Mouse (Mus musculus) forebrain, postnatal 0 days (tissue): ENCODE results near the gene Cgnl1. TPM values are rescaled to one million over a fixed set of nuclear protein-coding genes. Genes with fewer than 3 reads are reported as not detected.

Source experiments
- ATAC-seq: fragments of 200-750 bp; cut with Nextera tagmentation; 2 replicates; pipeline ENCODE4 v1.8.0; 2017; ENCODE audit warnings: mild to moderate bottlenecking, moderate library complexity
- DNase-seq: peaks from one replicate; pipeline ENCODE4 v3.0.0-alpha.2; 2015
- H3K27ac ChIP-seq: fragments of 300-500 bp; sonication (generic); 2 replicates; pipeline ENCODE4 v1.5.1; 2014; ENCODE audit warnings: low read depth, mild to moderate bottlenecking, antibody characterized with exemption, low read length, moderate library complexity, mixed read lengths
- H3K27me3 ChIP-seq: fragments of 300-500 bp; sonication (generic); 2 replicates; pipeline ENCODE4 v1.6.1; 2014; ENCODE audit warnings: mild to moderate bottlenecking, low read length, mixed read lengths; ENCODE audit not compliant: insufficient read depth
- H3K36me3 ChIP-seq: fragments of 300-500 bp; sonication (generic); 2 replicates; pipeline ENCODE4 v1.6.1; 2014; ENCODE audit warnings: mild to moderate bottlenecking, moderate library complexity; ENCODE audit not compliant: insufficient read depth
- H3K4me1 ChIP-seq: fragments of 300-500 bp; sonication (generic); 2 replicates; pipeline ENCODE4 v1.6.1; 2014; ENCODE audit warnings: antibody characterized with exemption; ENCODE audit not compliant: insufficient read depth
- H3K4me2 ChIP-seq: fragments of 300-500 bp; sonication (generic); 2 replicates; pipeline ENCODE4 v1.6.1; 2014; ENCODE audit warnings: low read depth, mild to moderate bottlenecking, moderate library complexity
- H3K4me3 ChIP-seq: fragments of 300-500 bp; sonication (generic); 2 replicates; pipeline ENCODE4 v1.5.1; 2014; ENCODE audit warnings: low read depth, low read length, mixed read lengths
- H3K9ac ChIP-seq: fragments of 300-500 bp; sonication (generic); 2 replicates; pipeline ENCODE4 v1.6.1; 2014; ENCODE audit warnings: mild to moderate bottlenecking
- H3K9me3 ChIP-seq: fragments of 300-500 bp; sonication (generic); 2 replicates; pipeline ENCODE4 v1.6.1; 2016; ENCODE audit warnings: low read length
- CTCF ChIP-seq: sonication (generic); IDR thresholded peaks from 2 replicates; pipeline ENCODE4 v1.5.1; 2016; ENCODE audit warnings: antibody characterized with exemption, control low read depth, low read depth
- WGBS: fragments of 180-500 bp; shearing (Covaris S2); extraction: QIAGEN DNeasy Blood & Tissue Kit; methylation state at CpG from one replicate; pipeline ENCODE4 v1.1.7; 2014; 5-methylcytosine and 5-hydroxymethylcytosine counted together
- polyA plus RNA-seq: library from polyadenylated mRNA; unstranded; fragments of >200 nt; fragmentation: Nextera tagmentation; extraction: Ambion mirVana; gene quantifications from 2 replicates; pipeline ENCODE4 v1.2.1, GENCODE M21; 2015
- total RNA-seq: library from RNA; depleted of rRNA; stranded (reverse); fragments of >200 nt; gene quantifications from 2 replicates; pipeline ENCODE4 v1.2.3, GENCODE M21; 2014

Cgnl1 gene
- total and polyA plus RNA-seq, 2 experiments from 2014 or later = 5.0 to 8.5 TPM

GRCm38 (mm10) chr9:71799598-71799997, 28.2 kb upstream of the Cgnl1 start:
- H3K4me3 ChIP-seq = no peak overlapping the region
- ATAC-seq (no peak), DNase-seq (no peak)
- no peaks in the 10 kb centered on the region for H3K9me3 ChIP-seq
- no peak overlapping the region for H3K27ac ChIP-seq
- H3K4me2 ChIP-seq = no peak overlapping the region
- TF ChIP-seq CTCF = no peak
- H3K27me3 ChIP-seq = no peaks in the 10 kb centered on the region
- WGBS = 78% methylated on average over 5 of the region's 5 CpGs
- H3K4me1 ChIP-seq = no peaks in the 10 kb centered on the region
- no peaks in the 10 kb centered on the region for H3K36me3 ChIP-seq
- no peak overlapping the region for H3K9ac ChIP-seq

DNA sequence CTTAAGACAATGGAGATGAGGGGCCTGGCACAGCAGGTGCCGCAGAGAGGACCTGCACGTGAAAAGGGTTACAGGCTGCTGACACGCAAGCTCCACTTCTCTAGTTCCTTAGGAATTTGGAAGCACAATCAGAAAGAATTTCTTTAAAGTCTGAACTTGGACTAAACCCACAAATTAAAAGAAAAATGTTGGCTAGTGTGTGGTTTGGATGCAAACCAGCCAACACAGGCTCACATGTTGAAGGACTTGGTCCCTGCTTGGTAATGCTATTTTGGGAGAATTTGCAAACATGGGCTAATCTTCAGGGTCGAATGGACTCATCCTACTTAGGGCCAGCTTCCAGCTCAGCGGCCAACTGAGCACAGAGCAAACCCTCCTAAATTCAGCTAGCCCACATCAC, 26.8 kb upstream of the Cgnl1 start:
- no peak for TF ChIP-seq CTCF
- ATAC-seq (no peak), DNase-seq (no peak)
- Histone ChIP-seq H3K27ac (no peak overlapping the region), H3K4me3 (no peak overlapping the region), H3K36me3 (no peaks in the 10 kb centered on the region), H3K4me1 (no peaks in the 10 kb centered on the region), H3K27me3 (no peaks in the 10 kb centered on the region), H3K4me2 (no peak overlapping the region), H3K9ac (no peak overlapping the region), H3K9me3 (no peaks in the 10 kb centered on the region)
- WGBS = 51% methylated on average over 5 of the region's 5 CpGs

DNA sequence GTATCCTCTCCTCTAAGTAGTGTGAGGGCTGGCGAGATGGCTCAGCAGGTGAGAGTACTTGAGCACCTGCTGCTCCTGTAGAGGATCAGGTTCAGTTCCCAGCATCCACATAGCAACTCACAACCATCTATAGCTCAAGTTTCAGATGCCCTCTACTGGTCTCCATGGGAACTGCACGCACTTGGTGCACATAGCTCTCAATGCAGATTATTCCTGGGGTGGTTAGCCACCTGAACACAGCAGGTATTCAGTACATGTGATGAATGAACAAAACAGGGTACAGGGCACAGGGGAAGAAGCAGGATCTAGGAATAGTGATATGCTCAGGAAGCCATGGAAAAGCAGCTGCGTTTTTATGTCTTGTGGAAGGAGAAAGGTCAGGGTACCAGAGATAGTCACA, 6.0 kb upstream of the Cgnl1 start:
- no peak overlapping the region for H3K27ac ChIP-seq
- peak; percentile 44 for TF ChIP-seq CTCF
- H3K27me3 ChIP-seq = no peaks in the 10 kb centered on the region
- ATAC-seq (no peak), DNase-seq (no peak)
- H3K4me3 ChIP-seq = no peak overlapping the region
- H3K9me3 ChIP-seq = no peaks in the 10 kb centered on the region
- 94% methylated on average over 3 of the region's 3 CpGs for WGBS
- no peaks in the 10 kb centered on the region for H3K36me3 ChIP-seq
- no peak overlapping the region for H3K4me2 ChIP-seq
- no peak overlapping the region for H3K9ac ChIP-seq
- H3K4me1 ChIP-seq = no peaks in the 10 kb centered on the region

GRCm38 (mm10) chr9:71776337-71776736, 4.9 kb upstream of the Cgnl1 start:
- ATAC-seq (no peak), DNase-seq (no peak)
- WGBS = 68% methylated on average over 3 of the region's 3 CpGs
- Histone ChIP-seq H3K36me3 (no peaks in the 10 kb centered on the region), H3K9ac (no peak overlapping the region), H3K4me3 (no peak overlapping the region), H3K27ac (no peak overlapping the region), H3K4me1 (no peaks in the 10 kb centered on the region), H3K27me3 (peaks cover 6% of the 10 kb centered on the region; the same call in 1 of the 2 replicates), H3K4me2 (no peak overlapping the region), H3K9me3 (no peaks in the 10 kb centered on the region)
- no peak for TF ChIP-seq CTCF

GRCm38 (mm10) chr9:71773563-71773962, 2.2 kb upstream of the Cgnl1 start:
- Histone ChIP-seq H3K9ac (no peak overlapping the region), H3K4me2 (no peak overlapping the region), H3K27ac (no peak overlapping the region), H3K9me3 (no peaks in the 10 kb centered on the region), H3K27me3 (peaks cover 19% of the 10 kb centered on the region), H3K4me1 (no peaks in the 10 kb centered on the region), H3K36me3 (no peaks in the 10 kb centered on the region), H3K4me3 (no peak overlapping the region)
- ATAC-seq (no peak), DNase-seq (no peak)
- WGBS = 89% methylated on average over 9 of the region's 9 CpGs
- TF ChIP-seq CTCF = no peak

DNA sequence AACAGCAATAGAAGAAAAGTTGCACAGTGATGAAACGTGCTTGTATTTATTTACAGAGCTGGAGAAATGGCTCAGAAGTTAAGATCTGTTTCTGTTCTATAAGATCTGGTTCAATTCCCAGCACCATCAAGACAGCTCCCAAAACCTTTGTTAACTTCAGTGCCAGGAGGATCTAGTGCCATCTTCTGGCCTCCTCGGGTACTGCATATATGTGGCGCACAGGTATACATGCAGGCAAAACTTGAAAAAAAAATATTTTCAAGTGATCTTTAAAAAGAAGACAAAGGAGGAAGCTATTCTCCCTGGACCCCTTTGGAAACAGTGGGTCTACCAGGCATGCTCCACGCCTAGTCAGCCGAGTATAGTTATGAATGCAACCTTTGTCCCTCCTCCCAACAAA, 936 bp upstream of the Cgnl1 start:
- Histone ChIP-seq H3K9ac (no peak overlapping the region), H3K27me3 (peaks cover 19% of the 10 kb centered on the region), H3K36me3 (no peaks in the 10 kb centered on the region), H3K9me3 (no peaks in the 10 kb centered on the region), H3K4me2 (no peak overlapping the region), H3K4me3 (no peak overlapping the region), H3K27ac (no peak overlapping the region), H3K4me1 (no peaks in the 10 kb centered on the region)
- WGBS = 71% methylated on average over 5 of the region's 5 CpGs
- DNase-seq (peak; percentile 35), ATAC-seq (no peak)
- peak; percentile 59 for TF ChIP-seq CTCF

DNA sequence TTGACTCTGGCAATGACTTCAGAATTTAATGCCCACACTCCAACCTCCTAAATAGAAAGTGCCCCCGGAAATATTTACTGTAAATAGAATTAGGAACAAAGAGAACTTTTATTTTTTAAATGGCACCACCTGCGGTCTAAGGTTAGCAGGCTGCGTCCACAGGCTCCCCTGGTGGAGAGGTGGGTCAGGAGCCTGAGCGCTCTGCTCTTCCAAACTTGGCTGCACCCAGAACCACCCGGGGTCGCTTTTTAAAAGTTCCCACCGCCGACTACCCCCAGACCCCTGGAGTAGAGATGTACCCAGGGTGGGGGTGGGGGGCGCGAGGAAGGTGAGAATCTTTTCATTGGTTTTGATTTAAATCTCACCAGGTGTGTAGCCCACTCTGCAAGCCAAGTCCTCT, 918 bp downstream of the Cgnl1 start:
- no peak for ATAC-seq
- Histone ChIP-seq H3K4me3 (0 out of 2 replicates have a peak overlapping the region, but pooled peaks have one; percentile 49), H3K9ac (no peak overlapping the region), H3K4me2 (peak overlapping the region; percentile 92; the same call in 1 of the 2 replicates), H3K4me1 (no peaks in the 10 kb centered on the region), H3K9me3 (no peaks in the 10 kb centered on the region), H3K27ac (no peak overlapping the region), H3K27me3 (peaks cover 19% of the 10 kb centered on the region), H3K36me3 (no peaks in the 10 kb centered on the region)
- DNase-seq = no peak
- WGBS = 5% methylated on average over 10 of the region's 10 CpGs
- TF ChIP-seq CTCF = peak; percentile 13; the same call in 1 of the 2 replicates
